Mouse (Mus musculus) liver, embryonic 15.5 days (tissue): Measurements from ENCODE around the gene Saa4. TPM values are rescaled to one million over a fixed set of nuclear protein-coding genes. Genes with fewer than 3 reads are reported as not detected.
"Not testable (repeated sequence)": the region's sequence is repeated elsewhere in the genome, so short reads cannot be mapped to it uniquely, and the experiment has no call there.

Source experiments
- ATAC-seq: fragments of 200-750 bp; cut with Nextera tagmentation; 2 replicates; pipeline ENCODE4 v1.8.0; 2017; ENCODE audit warnings: moderate number of reproducible peaks, mild to moderate bottlenecking, moderate library complexity; ENCODE audit not compliant: insufficient read depth
- H3K27ac ChIP-seq: fragments of 300-500 bp; sonication (generic); replicated peaks from 2 replicates; pipeline ENCODE4 v1.5.1; 2015; ENCODE audit warnings: mild to moderate bottlenecking, inconsistent platforms
- H3K27me3 ChIP-seq: fragments of 300-500 bp; sonication (generic); 2 replicates; pipeline ENCODE4 v1.6.1; 2015; ENCODE audit warnings: mild to moderate bottlenecking, inconsistent platforms
- H3K36me3 ChIP-seq: fragments of 300-500 bp; sonication (generic); replicated peaks from 2 replicates; pipeline ENCODE4 v1.6.1; 2015; ENCODE audit warnings: moderate library complexity, mild to moderate bottlenecking, inconsistent platforms
- H3K4me1 ChIP-seq: fragments of 300-500 bp; sonication (generic); replicated peaks from 2 replicates; pipeline ENCODE4 v1.6.1; 2015; ENCODE audit warnings: inconsistent platforms
- H3K4me2 ChIP-seq: fragments of 300-500 bp; sonication (generic); 2 replicates; pipeline ENCODE4 v1.6.1; 2015; ENCODE audit warnings: moderate library complexity, mild to moderate bottlenecking, inconsistent platforms
- H3K4me3 ChIP-seq: fragments of 300-500 bp; sonication (generic); replicated peaks from 2 replicates; pipeline ENCODE4 v1.5.1; 2015; ENCODE audit warnings: mild to moderate bottlenecking, inconsistent platforms
- H3K9ac ChIP-seq: fragments of 300-500 bp; sonication (generic); 2 replicates; pipeline ENCODE4 v1.6.1; 2015; ENCODE audit warnings: moderate library complexity, mild to moderate bottlenecking, inconsistent platforms
- H3K9me3 ChIP-seq: fragments of 300-500 bp; sonication (generic); replicated peaks from 2 replicates; pipeline ENCODE4 v1.6.1; 2016; ENCODE audit warnings: inconsistent platforms
- WGBS: fragments of 180-500 bp; shearing (Covaris S2); methylation state at CpG from one replicate; pipeline ENCODE4 v1.1.7; 2015; ENCODE audit warnings: mixed read lengths; ENCODE audit not compliant: insufficient replicate concordance; 5-methylcytosine and 5-hydroxymethylcytosine counted together
- polyA plus RNA-seq: library from polyadenylated mRNA; unstranded; fragments of >200 nt; fragmentation: Nextera tagmentation; extraction: Ambion mirVana; gene quantifications from 2 replicates; pipeline ENCODE4 v1.2.1, GENCODE M21; 2015

Gene Saa4
- polyA plus RNA-seq, 1 experiment from 2014 or later = 6.3 TPM

DNA sequence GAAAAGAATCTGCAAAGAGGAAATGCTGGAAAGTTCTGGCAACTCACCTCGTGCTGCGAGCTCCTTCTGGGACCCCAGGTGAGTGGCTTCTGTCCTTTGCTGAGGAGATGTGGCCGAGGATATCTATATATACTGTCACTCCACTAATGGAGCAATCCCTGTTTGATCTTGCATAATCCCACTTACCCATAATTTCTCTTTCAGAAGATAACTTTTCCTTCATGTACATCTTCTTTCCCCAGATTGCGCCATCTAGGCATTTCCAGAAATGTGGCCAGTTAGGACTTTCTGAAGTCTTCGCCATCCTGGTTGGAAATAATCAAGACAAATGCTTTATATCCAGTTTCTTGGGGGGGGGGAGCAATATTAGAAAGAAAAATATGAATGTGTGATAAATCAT, 16.8 kb downstream of the Saa4 start, which contains the start of gene Saa3:
Saa3 (minus strand) TSS at position 101 of the 400 bp plus-strand sequence.
- Histone ChIP-seq H3K4me2 (no peak within 1 kb of the TSS), H3K4me3 (no peak within 1 kb of the TSS), H3K36me3 (no peaks in the 10 kb centered on the region), H3K9me3 (no peaks in the 10 kb centered on the region), H3K27ac (no peak within 1 kb of the TSS), H3K9ac (no peak within 1 kb of the TSS), H3K4me1 (peaks cover 14% of the 10 kb centered on the region), H3K27me3 (no peaks in the 10 kb centered on the region)
- no peak for ATAC-seq
- WGBS = 61% methylated on average over 5 of the region's 5 CpGs

DNA sequence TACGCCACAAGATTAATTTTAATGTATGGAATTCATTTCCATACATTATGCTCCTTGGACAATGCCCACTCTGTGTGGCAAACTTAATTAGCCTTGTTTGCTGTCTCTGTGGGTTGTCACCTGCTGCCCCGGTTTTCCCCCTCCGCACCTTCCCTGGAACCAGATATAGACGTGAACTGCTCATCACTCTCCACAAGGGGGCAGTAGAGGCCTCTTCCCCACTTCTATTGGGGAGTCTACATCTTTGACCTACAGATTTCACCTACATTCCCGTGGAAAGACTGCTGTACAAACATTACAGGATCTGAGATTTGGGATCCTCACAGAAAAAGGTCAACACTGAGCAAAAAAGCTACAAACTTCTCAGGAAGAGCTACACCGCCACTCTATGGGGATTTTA, 17.9 kb downstream of the Saa4 start:
- WGBS = 22% methylated on average over 6 of the region's 6 CpGs
- H3K4me2 ChIP-seq = no peak overlapping the region
- H3K9ac ChIP-seq = no peak overlapping the region
- H3K4me1 ChIP-seq = peaks cover 14% of the 10 kb centered on the region
- H3K36me3 ChIP-seq = no peaks in the 10 kb centered on the region
- no peaks in the 10 kb centered on the region for H3K27me3 ChIP-seq
- H3K4me3 ChIP-seq = no peak overlapping the region
- H3K27ac ChIP-seq = no peak overlapping the region
- no peak for ATAC-seq
- no peaks in the 10 kb centered on the region for H3K9me3 ChIP-seq

DNA sequence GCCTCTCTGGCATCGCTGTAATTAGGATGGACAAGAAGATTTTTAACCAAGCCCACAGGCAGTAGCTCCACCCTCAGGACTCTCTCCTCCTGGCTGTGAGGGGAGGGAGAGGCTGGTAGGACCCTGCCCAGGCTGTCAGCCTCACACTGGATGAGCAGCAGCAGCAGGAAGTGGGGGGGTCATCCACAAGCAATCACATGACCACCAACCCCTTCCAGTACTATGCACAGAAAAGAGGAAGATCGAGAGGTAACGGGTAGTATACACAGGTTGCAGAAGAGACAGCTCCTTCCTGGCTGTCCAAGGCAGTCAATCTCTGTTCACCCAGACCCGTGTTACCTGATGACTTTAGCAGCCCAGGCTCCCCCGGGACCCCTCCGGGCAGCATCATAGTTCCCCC, 20.2 kb downstream of the Saa4 start:
- Histone ChIP-seq H3K36me3 (peaks cover 12% of the 10 kb centered on the region), H3K9ac (no peak overlapping the region), H3K27ac (no peak overlapping the region), H3K4me2 (no peak overlapping the region), H3K9me3 (no peaks in the 10 kb centered on the region), H3K27me3 (no peaks in the 10 kb centered on the region), H3K4me3 (no peak overlapping the region), H3K4me1 (peaks cover 15% of the 10 kb centered on the region)
- WGBS = 21% methylated on average over 6 of the region's 6 CpGs
- no peak for ATAC-seq

DNA sequence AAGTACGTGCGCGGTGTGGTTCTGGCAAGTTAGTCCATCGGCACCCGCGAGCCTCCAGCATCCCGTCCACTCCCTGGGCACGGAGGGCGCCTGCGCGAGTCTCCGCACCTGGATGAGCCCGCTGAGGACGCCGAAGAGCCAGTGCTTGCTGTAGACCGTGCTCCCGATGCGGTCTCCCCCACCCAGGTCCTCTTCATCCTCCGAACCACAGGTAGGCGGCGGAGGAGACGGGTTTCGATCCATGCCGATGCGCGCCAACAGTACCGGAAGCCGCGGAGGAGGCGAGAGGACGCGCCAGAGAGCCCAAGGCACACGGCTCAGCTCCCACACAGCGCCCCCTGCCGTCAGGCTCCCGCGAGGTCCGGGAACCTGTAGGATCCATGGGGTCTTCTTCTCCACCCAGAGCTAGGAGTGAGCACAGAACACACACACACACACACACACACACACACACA, 22.0 kb downstream of the Saa4 start, which contains the start of gene Saal1:
Saal1 (minus strand) TSS at position 291 of the 455 bp plus-strand sequence.
- H3K27me3 ChIP-seq = no peaks in the 10 kb centered on the region
- peaks cover 31% of the 10 kb centered on the region for H3K36me3 ChIP-seq
- peaks cover 15% of the 10 kb centered on the region for H3K4me1 ChIP-seq
- peak within 1 kb of the TSS; percentile 82 for H3K9ac ChIP-seq
- H3K27ac ChIP-seq = peak within 1 kb of the TSS; percentile 69
- WGBS = under 1% methylated on average over 38 of the region's 38 CpGs
- H3K9me3 ChIP-seq = no peaks in the 10 kb centered on the region
- peak within 1 kb of the TSS; percentile 71 for H3K4me2 ChIP-seq
- ATAC-seq = peak; percentile 86
- peak within 1 kb of the TSS; percentile 94 for H3K4me3 ChIP-seq

DNA sequence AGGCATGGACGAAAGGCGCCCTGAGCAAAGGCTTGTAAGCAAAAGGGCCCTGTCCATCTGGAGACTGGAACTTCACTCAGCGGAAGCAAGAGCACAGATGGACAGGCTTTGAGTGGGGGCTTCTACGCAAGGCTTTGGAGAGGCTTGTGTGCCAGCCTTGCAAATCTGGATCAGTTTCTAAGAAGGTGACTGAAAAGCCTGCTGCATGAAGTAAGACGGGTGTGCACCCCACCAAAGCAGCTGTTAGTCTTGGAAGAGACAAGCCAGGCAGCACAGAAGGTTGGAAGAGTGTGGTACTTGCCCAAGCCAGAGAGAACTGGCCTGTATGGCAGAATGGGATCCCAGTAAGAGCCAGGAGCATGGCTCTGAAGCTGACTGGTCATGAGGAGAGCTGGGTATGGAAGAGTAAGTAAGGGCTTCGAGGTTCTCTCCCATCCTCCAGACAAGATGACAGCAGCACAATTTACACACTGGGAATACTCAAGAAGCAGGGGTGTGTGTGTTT, 31.8 kb downstream of the Saa4 start:
- no peak overlapping the region for H3K4me2 ChIP-seq
- no peaks in the 10 kb centered on the region for H3K27me3 ChIP-seq
- H3K4me1 ChIP-seq = peaks cover 7% of the 10 kb centered on the region
- no peaks in the 10 kb centered on the region for H3K9me3 ChIP-seq
- H3K27ac ChIP-seq = no peak overlapping the region
- no peak for ATAC-seq
- no peak overlapping the region for H3K4me3 ChIP-seq
- peaks cover 90% of the 10 kb centered on the region for H3K36me3 ChIP-seq
- 83% methylated on average over 6 of the region's 6 CpGs for WGBS
- no peak overlapping the region for H3K9ac ChIP-seq

DNA sequence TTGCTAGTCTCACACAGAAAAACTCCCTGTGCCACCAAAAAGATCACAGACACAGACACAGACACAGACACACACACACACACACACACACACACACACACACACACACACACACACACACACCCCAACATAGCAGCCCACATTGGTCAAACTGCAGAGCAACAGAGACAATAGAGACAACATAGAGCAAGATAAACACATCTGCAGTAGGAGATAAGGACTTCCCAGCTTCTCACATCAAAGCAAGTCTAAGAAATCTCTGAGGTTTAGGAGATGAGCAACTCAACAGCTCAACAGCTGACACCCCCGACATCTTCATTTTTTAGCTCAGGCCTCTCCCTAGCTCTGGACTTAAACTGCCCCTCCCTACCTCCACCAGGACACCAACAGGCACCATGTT, 35.6 kb downstream of the Saa4 start:
- H3K9ac ChIP-seq = no peak overlapping the region
- H3K4me3 ChIP-seq = no peak overlapping the region
- peak; percentile 12; the same call in 1 of the 2 replicates for ATAC-seq
- H3K36me3 ChIP-seq = peaks cover 72% of the 10 kb centered on the region
- no peak overlapping the region for H3K27ac ChIP-seq
- no peaks in the 10 kb centered on the region for H3K27me3 ChIP-seq
- no peak overlapping the region for H3K4me2 ChIP-seq
- H3K9me3 ChIP-seq = no peaks in the 10 kb centered on the region
- 6% methylated on average over 1 of the region's 1 CpGs for WGBS
- peaks cover 7% of the 10 kb centered on the region for H3K4me1 ChIP-seq

DNA sequence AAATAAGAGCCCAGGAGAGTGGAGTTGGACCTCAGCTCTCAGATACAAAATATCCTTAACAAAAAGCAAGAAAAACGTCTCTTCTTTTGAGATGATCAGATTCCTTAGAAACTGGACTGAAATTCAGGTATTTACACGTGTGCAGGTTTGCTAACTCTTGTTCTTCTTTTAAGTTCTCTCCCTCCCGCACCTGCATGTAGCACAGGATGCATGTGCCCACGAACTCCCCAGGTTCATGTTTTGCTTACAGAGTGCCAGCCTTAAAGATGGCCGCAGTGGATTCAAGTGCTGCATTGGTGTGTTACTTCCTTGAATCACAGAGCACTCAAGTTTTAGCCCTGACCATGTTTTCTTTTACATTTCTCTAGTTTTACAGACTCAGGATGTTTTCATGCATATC, 45.6 kb downstream of the Saa4 start:
- Histone ChIP-seq H3K27ac (no peak overlapping the region), H3K36me3 (peaks cover 38% of the 10 kb centered on the region), H3K9me3 (no peaks in the 10 kb centered on the region), H3K9ac (no peak overlapping the region), H3K4me2 (no peak overlapping the region), H3K4me1 (no peaks in the 10 kb centered on the region), H3K27me3 (no peaks in the 10 kb centered on the region), H3K4me3 (no peak overlapping the region)
- ATAC-seq = no peak
- WGBS = 63% methylated on average over 5 of the region's 5 CpGs

DNA sequence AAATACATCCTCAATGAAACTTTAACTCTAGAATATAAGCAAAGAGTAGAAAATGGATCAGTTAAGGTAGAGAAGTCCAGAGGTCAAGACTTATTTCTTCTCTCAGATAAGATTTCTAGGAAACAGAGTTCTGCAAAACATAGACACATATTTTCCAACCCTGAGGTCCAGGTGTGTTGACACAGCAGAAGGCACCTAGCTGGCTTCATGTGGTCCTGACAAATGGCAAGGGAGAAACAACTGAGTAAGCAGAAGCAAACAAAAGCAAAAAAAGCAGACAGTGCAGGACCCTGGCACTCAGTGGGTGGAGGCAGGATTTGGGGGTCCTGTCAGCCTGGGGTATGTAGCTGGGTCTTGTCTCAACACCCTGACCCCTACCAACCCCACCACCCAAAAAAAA, 51.7 kb downstream of the Saa4 start:
- H3K36me3 ChIP-seq = no peaks in the 10 kb centered on the region
- no peaks in the 10 kb centered on the region for H3K27me3 ChIP-seq
- no peak overlapping the region for H3K4me2 ChIP-seq
- no peaks in the 10 kb centered on the region for H3K4me1 ChIP-seq
- no peak for ATAC-seq
- no peaks in the 10 kb centered on the region for H3K9me3 ChIP-seq
- H3K4me3 ChIP-seq = no peak overlapping the region
- no peak overlapping the region for H3K27ac ChIP-seq
- no peak overlapping the region for H3K9ac ChIP-seq

DNA sequence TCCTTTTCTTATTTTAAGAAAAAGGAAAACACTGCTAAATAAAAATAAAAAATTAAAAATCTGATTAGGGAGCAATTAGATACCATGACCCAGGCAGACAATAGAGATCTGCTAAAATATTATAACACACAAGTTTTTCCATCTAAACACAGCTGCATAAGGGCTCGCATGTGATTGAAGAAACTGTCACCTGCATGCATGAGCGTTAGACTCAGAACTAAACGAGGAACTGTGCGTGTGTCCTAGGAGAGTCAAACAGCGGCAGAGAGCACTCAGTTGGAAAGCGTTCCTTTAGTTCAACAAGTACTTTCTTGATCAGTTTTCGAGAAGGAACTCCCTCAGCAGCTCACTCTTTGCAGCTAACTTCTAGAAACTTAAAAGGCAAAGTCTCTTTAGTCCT, 53.4 kb downstream of the Saa4 start:
- not testable (repeated sequence) for H3K4me2 ChIP-seq, H3K36me3 ChIP-seq, ATAC-seq, H3K27ac ChIP-seq, H3K27me3 ChIP-seq, H3K9me3 ChIP-seq, H3K4me3 ChIP-seq, H3K9ac ChIP-seq, H3K4me1 ChIP-seq
- 64% methylated on average over 7 of the region's 7 CpGs for WGBS

DNA sequence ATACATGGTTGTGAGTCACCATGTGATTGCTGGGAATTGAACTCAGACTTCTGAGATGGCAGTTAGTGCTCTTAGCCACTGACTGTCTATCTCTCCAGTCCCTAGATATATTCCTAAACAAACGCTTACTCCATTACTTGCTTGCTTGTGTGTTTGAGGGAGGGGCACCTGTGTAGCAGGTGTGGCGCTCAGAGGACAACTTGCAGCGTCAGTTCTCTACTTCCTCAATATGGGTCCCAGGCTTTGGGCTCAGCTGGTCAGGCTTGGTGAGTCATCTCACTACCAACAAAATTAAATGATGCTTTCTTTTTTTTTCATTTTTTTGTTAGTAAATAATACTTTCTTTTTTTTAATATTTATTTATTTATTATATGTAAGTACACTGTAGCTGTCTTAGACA, 54.0 kb downstream of the Saa4 start:
- no peak overlapping the region for H3K4me3 ChIP-seq
- ATAC-seq = no peak
- H3K36me3 ChIP-seq = no peaks in the 10 kb centered on the region
- H3K27ac ChIP-seq = no peak overlapping the region
- no peak overlapping the region for H3K9ac ChIP-seq
- 0 out of 2 replicates have a peak, but pooled peaks cover 3% of the 10 kb centered on the region for H3K27me3 ChIP-seq
- H3K4me1 ChIP-seq = no peaks in the 10 kb centered on the region
- WGBS = 42% methylated on average over 3 of the region's 3 CpGs
- no peaks in the 10 kb centered on the region for H3K9me3 ChIP-seq
- H3K4me2 ChIP-seq = no peak overlapping the region
